Mouse (Mus musculus) liver, embryonic 11.5 days (tissue): ENCODE measurements around the gene Zfp738. TPM values are rescaled to one million over a fixed set of nuclear protein-coding genes. Genes with fewer than 3 reads are reported as not detected.
A peak's percentile ranks its signal among the peaks of the same experiment; 100 is the strongest.
"Not testable (repeated sequence)": the region's sequence is repeated elsewhere in the genome, so short reads cannot be mapped to it uniquely, and the experiment has no call there.

Source experiments
- ATAC-seq: fragments of 200-750 bp; cut with Nextera tagmentation; replicated peaks from 2 replicates; pipeline ENCODE4 v1.8.0; 2017; ENCODE audit warnings: moderate number of reproducible peaks, mild to moderate bottlenecking, moderate TSS enrichment, moderate library complexity; ENCODE audit not compliant: low FRiP score
- DNase-seq: peaks from one replicate; pipeline ENCODE4 v3.0.0-alpha.2; 2017; ENCODE audit warnings: low spot score
- H3K27ac ChIP-seq: fragments of 300-500 bp; sonication (generic); 2 replicates; pipeline ENCODE4 v1.5.1; 2014; ENCODE audit warnings: mild to moderate bottlenecking, low read depth, low read length, control low read depth
- H3K27me3 ChIP-seq: fragments of 300-500 bp; sonication (generic); replicated peaks from 2 replicates; pipeline ENCODE4 v1.6.1; 2014; ENCODE audit warnings: low read length, mixed read lengths; ENCODE audit not compliant: control insufficient read depth, insufficient read depth
- H3K36me3 ChIP-seq: fragments of 300-500 bp; sonication (generic); 2 replicates; pipeline ENCODE4 v1.6.1; 2014; ENCODE audit warnings: mild to moderate bottlenecking, low read length, moderate library complexity, mixed read lengths; ENCODE audit not compliant: control insufficient read depth, insufficient read depth
- H3K4me1 ChIP-seq: fragments of 300-500 bp; sonication (generic); replicated peaks from 2 replicates; pipeline ENCODE4 v1.6.1; 2014; ENCODE audit warnings: low read length, mixed read lengths; ENCODE audit not compliant: control insufficient read depth, insufficient read depth
- H3K4me2 ChIP-seq: fragments of 300-500 bp; sonication (generic); 2 replicates; pipeline ENCODE4 v1.6.1; 2014; ENCODE audit warnings: mild to moderate bottlenecking, control low read depth, moderate library complexity
- H3K4me3 ChIP-seq: fragments of 300-500 bp; sonication (generic); 2 replicates; pipeline ENCODE4 v1.5.1; 2014; ENCODE audit warnings: low read depth, low read length, control low read depth
- H3K9ac ChIP-seq: fragments of 300-500 bp; sonication (generic); 2 replicates; pipeline ENCODE4 v1.6.1; 2014; ENCODE audit warnings: low read depth, low read length, control low read depth
- H3K9me3 ChIP-seq: fragments of 300-500 bp; sonication (generic); 2 replicates; pipeline ENCODE4 v1.6.1; 2016; ENCODE audit warnings: low read length, inconsistent platforms, mixed read lengths; ENCODE audit not compliant: control insufficient read depth
- WGBS: fragments of 180-500 bp; shearing (Covaris S2); extraction: QIAGEN DNeasy Blood & Tissue Kit; methylation state at CpG from one replicate; pipeline ENCODE4 v1.1.7; 2014; 5-methylcytosine and 5-hydroxymethylcytosine counted together
- polyA plus RNA-seq: library from polyadenylated mRNA; unstranded; fragments of >200 nt; fragmentation: Nextera tagmentation; extraction: Ambion mirVana; gene quantifications from 2 replicates; pipeline ENCODE4 v1.2.1, GENCODE M21; 2014

Zfp738 gene
- polyA plus RNA-seq, 1 experiment from 2014 or later, result 7.0 TPM

GRCm38 (mm10) chr13:67682959-67683735, 3.7 kb downstream of the Zfp738 start:
- WGBS, result 18% methylated on average over 16 of the region's 16 CpGs
- peak; percentile 100 for ATAC-seq
- H3K4me1 ChIP-seq, H3K9me3 ChIP-seq, H3K36me3 ChIP-seq, H3K27ac ChIP-seq, H3K27me3 ChIP-seq: not testable (repeated sequence)
- Histone ChIP-seq H3K4me2 (peak overlapping the region; percentile 71), H3K9ac (peak overlapping the region; percentile 78), H3K4me3 (peak overlapping the region; percentile 71)
- DNase-seq, result peak; percentile 66

DNA sequence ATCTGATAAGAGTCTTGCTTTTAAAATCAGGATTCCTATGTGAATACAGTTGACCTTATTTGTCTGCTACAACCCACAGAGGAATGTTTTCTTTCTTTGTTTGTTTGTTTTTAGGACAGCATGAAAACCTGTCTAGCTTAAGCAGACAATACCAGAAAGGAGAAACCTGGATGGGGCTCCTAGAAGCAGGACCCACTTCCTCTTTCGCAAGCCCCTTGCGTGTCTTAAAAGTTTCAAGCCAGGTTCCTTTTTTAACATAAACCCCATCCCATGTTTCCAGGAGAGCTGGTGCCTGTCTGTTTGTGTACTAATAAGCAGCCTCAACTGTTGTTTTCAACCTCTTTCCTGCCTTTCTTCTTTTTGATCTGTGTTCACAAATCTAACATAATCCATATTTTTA, 12.0 kb downstream of the Zfp738 start:
- Histone ChIP-seq H3K27ac (no peak overlapping the region), H3K4me2 (no peak overlapping the region), H3K9ac (no peak overlapping the region), H3K4me3 (no peak overlapping the region), H3K36me3 (no peaks in the 10 kb centered on the region; the same call in 1 of the 2 replicates), H3K9me3 (no peaks in the 10 kb centered on the region), H3K27me3 (no peaks in the 10 kb centered on the region), H3K4me1 (no peaks in the 10 kb centered on the region)
- DNase-seq (no peak), ATAC-seq (no peak)
- 64% methylated on average over 2 of the region's 2 CpGs for WGBS

DNA sequence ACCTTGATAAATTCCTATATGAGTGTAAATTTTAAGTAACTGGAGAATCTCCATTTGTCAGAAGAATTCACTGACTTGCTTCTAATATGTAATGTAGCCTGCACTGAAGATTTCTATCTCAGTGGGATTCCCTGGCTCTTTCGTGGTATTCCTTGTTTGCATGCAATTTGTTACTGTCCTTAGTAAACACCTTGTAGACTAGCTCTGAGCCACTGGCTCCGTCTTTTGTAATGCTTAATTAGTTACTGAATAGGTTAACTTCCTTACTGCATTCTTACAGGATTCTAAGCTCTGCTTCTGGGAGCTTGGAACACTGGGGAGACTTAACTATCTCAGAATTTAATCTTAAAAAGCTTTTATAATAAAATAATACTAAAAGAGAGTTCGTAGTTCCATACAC, 34.4 kb downstream of the Zfp738 start:
- WGBS, result 58% methylated on average over 3 of the region's 3 CpGs
- Histone ChIP-seq H3K9ac (no peak overlapping the region), H3K27ac (no peak overlapping the region), H3K4me3 (no peak overlapping the region), H3K4me2 (no peak overlapping the region), H3K9me3 (no peaks in the 10 kb centered on the region), H3K4me1 (no peaks in the 10 kb centered on the region), H3K27me3 (no peaks in the 10 kb centered on the region), H3K36me3 (no peaks in the 10 kb centered on the region)
- no peak for DNase-seq
- no peak for ATAC-seq

GRCm38 (mm10) chr13:67637294-67638007, 49.4 kb downstream of the Zfp738 start, which contains the start of the genes Gm49345 and Zfp729a:
Gm49345 (minus strand) TSS chr13:67637769.
Zfp729a (minus strand) TSS chr13:67637791.
- under 1% methylated on average over 19 of the region's 19 CpGs for WGBS
- peak within 1 kb of the TSS; percentile 69 for H3K4me3 ChIP-seq
- peak within 1 kb of the TSS; percentile 78 for H3K9ac ChIP-seq
- H3K27me3 ChIP-seq, result no peaks in the 10 kb centered on the region
- ATAC-seq (peak; percentile 98), DNase-seq (peak; percentile 81)
- peak within 1 kb of the TSS; percentile 61 for H3K4me2 ChIP-seq
- no peaks in the 10 kb centered on the region for H3K36me3 ChIP-seq
- H3K4me1 ChIP-seq, result no peaks in the 10 kb centered on the region
- H3K9me3 ChIP-seq, result no peaks in the 10 kb centered on the region
- no peak within 1 kb of the TSS for H3K27ac ChIP-seq

- no peaks in the 10 kb centered on the region for H3K27me3 ChIP-seq
- no peak overlapping the region for H3K9ac ChIP-seq
- no peak overlapping the region; the same call in 1 of the 2 replicates for H3K4me2 ChIP-seq
- H3K27ac ChIP-seq, result no peak overlapping the region
- 77% methylated on average over 4 of the region's 4 CpGs for WGBS
- no peak for DNase-seq
- H3K9me3 ChIP-seq, result 0 out of 2 replicates have a peak, but pooled peaks cover 3% of the 10 kb centered on the region
- H3K4me3 ChIP-seq, result peak overlapping the region; percentile 81; the same call in 1 of the 2 replicates
- no peaks in the 10 kb centered on the region; the same call in 1 of the 2 replicates for H3K4me1 ChIP-seq
- H3K36me3 ChIP-seq, result no peaks in the 10 kb centered on the region
- no peak for ATAC-seq
Observed at GRCm38 (mm10) chr13:67610108-67610507, 76.8 kb downstream of the Zfp738 start.

- ATAC-seq, result peak; percentile 91
- H3K27ac ChIP-seq, result peak within 1 kb of the TSS; percentile 38; the same call in 1 of the 2 replicates
- no peaks in the 10 kb centered on the region; the same call in 1 of the 2 replicates for H3K4me1 ChIP-seq
- 0 out of 2 replicates have a peak, but pooled peaks cover 3% of the 10 kb centered on the region for H3K9me3 ChIP-seq
- peak within 1 kb of the TSS; percentile 64 for H3K4me2 ChIP-seq
- DNase-seq, result peak; percentile 85
- H3K27me3 ChIP-seq, result no peaks in the 10 kb centered on the region
- peak within 1 kb of the TSS; percentile 76 for H3K9ac ChIP-seq
- no peaks in the 10 kb centered on the region for H3K36me3 ChIP-seq
- 3% methylated on average over 20 of the region's 20 CpGs for WGBS
- H3K4me3 ChIP-seq, result peak within 1 kb of the TSS; percentile 81
Observed at GRCm38 (mm10) chr13:67609066-67609876, 77.6 kb downstream of the Zfp738 start, which contains the start of gene Zfp729b. Zfp729b (minus strand) TSS chr13:67609707.

Other genes starting within 250 kb of the Zfp738 start
- gene Zfp874a, start 235.4 kb downstream of the Zfp738 start, polyA plus RNA-seq, result 5.8 and 6.9 TPM in 2 replicates
- 2.6 and 2.8 TPM in 2 replicates for gene Zfp874b, start 202.8 kb downstream of the Zfp738 start, polyA plus RNA-seq
- gene Zfp58, start 186.5 kb downstream of the Zfp738 start, polyA plus RNA-seq, result 8.0 and 9.2 TPM in 2 replicates
- gene Gm26965, start 160.9 kb downstream of the Zfp738 start, polyA plus RNA-seq, result not detected in 2 replicates
- gene Zfp87, start 160.9 kb downstream of the Zfp738 start, polyA plus RNA-seq, result 13.9 and 15.7 TPM in 2 replicates
- gene Zfp748, start 133.2 kb downstream of the Zfp738 start, polyA plus RNA-seq, result 9.8 and 12.1 TPM in 2 replicates
- 3.0 and 3.5 TPM in 2 replicates for gene Zfp729b, start 77.4 kb downstream of the Zfp738 start, polyA plus RNA-seq
- not detected in 2 replicates for gene Gm49345, start 49.3 kb downstream of the Zfp738 start, polyA plus RNA-seq
- gene Zfp729a, start 49.3 kb downstream of the Zfp738 start, polyA plus RNA-seq, result 1.8 and 2.3 TPM in 2 replicates
- 3.2 and 3.5 TPM in 2 replicates for gene Zfp65, start 42.1 kb upstream of the Zfp738 start, polyA plus RNA-seq
- 3.2 and 3.3 TPM in 2 replicates for gene Zfp85, start 68.2 kb upstream of the Zfp738 start, polyA plus RNA-seq
- gene Zfp493, start 92.6 kb upstream of the Zfp738 start, polyA plus RNA-seq, result 2.3 and 2.6 TPM in 2 replicates
- 3.6 and 4.0 TPM in 2 replicates for gene Zfp273, start 126.7 kb upstream of the Zfp738 start, polyA plus RNA-seq
- gene Gm10037, start 144.0 kb upstream of the Zfp738 start, polyA plus RNA-seq, result 0.71 and 0.96 TPM in 2 replicates
- not detected in 2 replicates for gene BC048507, start 176.3 kb upstream of the Zfp738 start, polyA plus RNA-seq